Mouse (Mus musculus) MEL (cell line): Measurements from ENCODE around the gene Gm49361. TPM values are rescaled to one million over a fixed set of nuclear protein-coding genes. Genes with fewer than 3 reads are reported as not detected.

ENCODE experiments used
- DNase-seq: peaks from one replicate; pipeline ENCODE4 v3.0.0; 2011; ENCODE audit warnings: low read depth, low spot score
- H3K27ac ChIP-seq: 2 replicates; pipeline ENCODE4 v1.5.1; 2012; ENCODE audit warnings: low read depth, mild to moderate bottlenecking, control low read depth, low read length, moderate library complexity; ENCODE audit not compliant: control insufficient read depth
- H3K27me3 ChIP-seq, 2 experiments: fragments of 150-350 bp in 1 of 2; sonication (generic) in 1 of 2; 2 replicates each; pipeline ENCODE4 v1.6.1; 2012; ENCODE audit warnings: low read length in 2 of 2, mild to moderate bottlenecking in 2 of 2, improper control_type of control experiment in 1 of 2, moderate library complexity in 1 of 2; ENCODE audit not compliant: insufficient read depth in 2 of 2, control insufficient read depth in 1 of 2
- H3K36me3 ChIP-seq, 2 experiments: 2 replicates each; pipeline ENCODE4 v1.6.1; 2012 to 2014; ENCODE audit warnings: low read length in 2 of 2, improper control_type of control experiment in 1 of 2, inconsistent platforms in 1 of 2, mild to moderate bottlenecking in 1 of 2; ENCODE audit not compliant: insufficient read depth in 2 of 2, control insufficient read depth in 1 of 2
- H3K4me1 ChIP-seq, 2 experiments: fragments of 150-350 bp in 1 of 2; sonication (generic) in 1 of 2; 2 replicates each; pipeline ENCODE4 v1.6.1; 2012; ENCODE audit warnings: low read length in 2 of 2, improper control_type of control experiment in 1 of 2, mild to moderate bottlenecking in 1 of 2; ENCODE audit not compliant: insufficient read depth in 2 of 2, control insufficient read depth in 1 of 2
- H3K4me3 ChIP-seq, 2 experiments: fragments of 150-350 bp in 1 of 2; sonication (generic) in 1 of 2; 2 replicates each; pipeline ENCODE4 v1.5.1; 2012; ENCODE audit warnings: low read depth in 2 of 2, low read length in 2 of 2, mild to moderate bottlenecking in 2 of 2, moderate library complexity in 2 of 2, control low read depth in 1 of 2, improper control_type of control experiment in 1 of 2; ENCODE audit not compliant: control insufficient read depth in 1 of 2, insufficient read depth in 1 of 2
- H3K79me2 ChIP-seq: 2 replicates; pipeline ENCODE4 v1.6.1; 2012; ENCODE audit warnings: mild to moderate bottlenecking, low read length, moderate library complexity; ENCODE audit not compliant: control insufficient read depth, poor library complexity, insufficient read depth
- H3K9ac ChIP-seq: 2 replicates; pipeline ENCODE4 v1.6.1; 2012; ENCODE audit warnings: low read depth, mild to moderate bottlenecking, control low read depth, low read length, moderate library complexity; ENCODE audit not compliant: control insufficient read depth, poor library complexity, severe bottlenecking
- H3K9me3 ChIP-seq: fragments of 150-350 bp; sonication (generic); replicated peaks from 2 replicates; pipeline ENCODE4 v1.6.1; 2012; ENCODE audit warnings: mild to moderate bottlenecking, low read length, improper control_type of control experiment, moderate library complexity; ENCODE audit not compliant: insufficient read depth
- CHD1 ChIP-seq: IDR thresholded peaks from 2 replicates; pipeline ENCODE4 v1.6.1; 2012; ENCODE audit warnings: low read depth, mild to moderate bottlenecking, inconsistent platforms, low read length, improper control_type of control experiment
- CHD2 ChIP-seq: IDR thresholded peaks from 2 replicates; pipeline ENCODE4 v1.6.1; 2011; ENCODE audit warnings: low read length, improper control_type of control experiment
- CTCF ChIP-seq, 3 experiments: IDR thresholded peaks in 2 of 3; conservative IDR thresholded peaks in 1 of 3; 2 replicates each; pipeline ENCODE4 v1.5.1; 2011 to 2012; ENCODE audit warnings: low read length in 3 of 3, low read depth in 2 of 3, mild to moderate bottlenecking in 2 of 3, improper control_type of control experiment in 1 of 3, inconsistent platforms in 1 of 3, mixed read lengths in 1 of 3, moderate library complexity in 1 of 3; ENCODE audit not compliant: control insufficient read depth in 1 of 3, insufficient read depth in 1 of 3, poor library complexity in 1 of 3, severe bottlenecking in 1 of 3
- E2F4 ChIP-seq: IDR thresholded peaks from 2 replicates; pipeline ENCODE4 v1.6.1; 2011; ENCODE audit warnings: low read depth, low read length, improper control_type of control experiment, borderline replicate concordance
- ELF1 ChIP-seq: IDR thresholded peaks from 2 replicates; pipeline ENCODE4 v1.6.1; 2014; ENCODE audit warnings: low read depth, mild to moderate bottlenecking, inconsistent platforms, low read length, improper control_type of control experiment, moderate library complexity
- EP300 ChIP-seq, 2 experiments: IDR thresholded peaks; 2 replicates each; pipeline ENCODE4 v1.6.1; 2011; ENCODE audit warnings: improper control_type of control experiment in 2 of 2, low read length in 2 of 2, low read depth in 1 of 2, mild to moderate bottlenecking in 1 of 2
- ETS1 ChIP-seq: IDR thresholded peaks from 2 replicates; pipeline ENCODE4 v1.6.1; 2012; ENCODE audit warnings: low read depth, mild to moderate bottlenecking, inconsistent platforms, low read length, improper control_type of control experiment, moderate library complexity
- GATA1 ChIP-seq: IDR thresholded peaks from 2 replicates; pipeline ENCODE4 v1.6.1; 2011; ENCODE audit warnings: low read depth, low read length, improper control_type of control experiment
- HCFC1 ChIP-seq: IDR thresholded peaks from 2 replicates; pipeline ENCODE4 v1.6.1; 2012; ENCODE audit warnings: low read depth, mild to moderate bottlenecking, inconsistent platforms, low read length, improper control_type of control experiment, moderate library complexity
- JUND ChIP-seq: IDR thresholded peaks from 2 replicates; pipeline ENCODE4 v1.6.1; 2011; ENCODE audit warnings: low read depth, mild to moderate bottlenecking, improper control_type of control experiment, low read length
- KAT2A ChIP-seq: conservative IDR thresholded peaks from 2 replicates; pipeline ENCODE4 v1.6.1; 2012; ENCODE audit warnings: low read depth, low read length, improper control_type of control experiment, inconsistent platforms
- MAFK ChIP-seq: IDR thresholded peaks from 2 replicates; pipeline ENCODE4 v1.6.1; 2011; ENCODE audit warnings: low read depth, mild to moderate bottlenecking, low read length, improper control_type of control experiment, borderline replicate concordance
- MAX ChIP-seq: IDR thresholded peaks from 2 replicates; pipeline ENCODE4 v1.6.1; 2011; ENCODE audit warnings: low read length, improper control_type of control experiment
- MAZ ChIP-seq: IDR thresholded peaks from 2 replicates; pipeline ENCODE4 v1.6.1; 2012; ENCODE audit warnings: low read depth, mild to moderate bottlenecking, inconsistent platforms, low read length, improper control_type of control experiment
- MEF2A ChIP-seq: IDR thresholded peaks from 2 replicates; pipeline ENCODE4 v1.6.1; 2014; ENCODE audit warnings: low read depth, mild to moderate bottlenecking, inconsistent platforms, low read length, improper control_type of control experiment; ENCODE audit not compliant: poor library complexity, insufficient replicate concordance, severe bottlenecking; ENCODE audit errors: extremely low read depth
- MXI1 ChIP-seq: IDR thresholded peaks from 2 replicates; pipeline ENCODE4 v1.6.1; 2011; ENCODE audit warnings: mild to moderate bottlenecking, low read depth, low read length, improper control_type of control experiment
- MYB ChIP-seq: IDR thresholded peaks from 2 replicates; pipeline ENCODE4 v1.6.1; 2011; ENCODE audit warnings: mild to moderate bottlenecking, low read depth, low read length, improper control_type of control experiment
- NELFE ChIP-seq: IDR thresholded peaks from 2 replicates; pipeline ENCODE4 v1.6.1; 2011; ENCODE audit warnings: low read depth, low read length, improper control_type of control experiment
- NRF1 ChIP-seq: IDR thresholded peaks from 2 replicates; pipeline ENCODE4 v1.6.1; 2014; ENCODE audit warnings: low read depth, mild to moderate bottlenecking, inconsistent platforms, low read length, improper control_type of control experiment, moderate library complexity; ENCODE audit not compliant: poor library complexity, insufficient read depth, severe bottlenecking
- POLR2A ChIP-seq, 2 experiments: IDR thresholded peaks; 2 replicates each; pipeline ENCODE4 v1.6.1; 2011 to 2012; ENCODE audit warnings: low read length in 2 of 2, mild to moderate bottlenecking in 2 of 2, control low read depth in 1 of 2, improper control_type of control experiment in 1 of 2, low read depth in 1 of 2, moderate library complexity in 1 of 2; ENCODE audit not compliant: control insufficient read depth in 1 of 2, insufficient read depth in 1 of 2, poor library complexity in 1 of 2
- POLR2AphosphoS2 ChIP-seq: IDR thresholded peaks from 2 replicates; pipeline ENCODE4 v1.6.1; 2011; ENCODE audit warnings: low read length, improper control_type of control experiment
- POLR2AphosphoS5 ChIP-seq: IDR thresholded peaks from 2 replicates; pipeline ENCODE4 v1.6.1; 2012; ENCODE audit warnings: low read depth, borderline replicate concordance, mild to moderate bottlenecking, inconsistent platforms, low read length, moderate library complexity, mixed read lengths
- RAD21 ChIP-seq: IDR thresholded peaks from 2 replicates; pipeline ENCODE4 v1.6.1; 2011; ENCODE audit warnings: mild to moderate bottlenecking, low read depth, low read length, improper control_type of control experiment
- RCOR1 ChIP-seq: IDR thresholded peaks from 2 replicates; pipeline ENCODE4 v1.6.1; 2012; ENCODE audit warnings: low read depth, mild to moderate bottlenecking, inconsistent platforms, low read length, improper control_type of control experiment
- SIN3A ChIP-seq: IDR thresholded peaks from 2 replicates; pipeline ENCODE4 v1.6.1; 2012; ENCODE audit warnings: low read length, improper control_type of control experiment, inconsistent platforms
- SMC3 ChIP-seq: IDR thresholded peaks from 2 replicates; pipeline ENCODE4 v1.6.1; 2011; ENCODE audit warnings: low read depth, low read length, improper control_type of control experiment
- TAL1 ChIP-seq: IDR thresholded peaks from 2 replicates; pipeline ENCODE4 v1.6.1; 2012; ENCODE audit warnings: mild to moderate bottlenecking, inconsistent platforms, low read length, moderate library complexity, mixed read lengths
- TBP ChIP-seq: IDR thresholded peaks from 2 replicates; pipeline ENCODE4 v1.8.0; 2011; ENCODE audit warnings: low read depth, low read length, improper control_type of control experiment
- TCF12 ChIP-seq: IDR thresholded peaks from 2 replicates; pipeline ENCODE4 v1.6.1; 2014; ENCODE audit warnings: low read depth, mild to moderate bottlenecking, inconsistent platforms, low read length, improper control_type of control experiment, moderate library complexity
- UBTF ChIP-seq: IDR thresholded peaks from 2 replicates; pipeline ENCODE4 v1.6.1; 2012; ENCODE audit warnings: low read depth, mild to moderate bottlenecking, inconsistent platforms, low read length, improper control_type of control experiment, moderate library complexity, borderline replicate concordance; ENCODE audit not compliant: insufficient read depth
- USF1 ChIP-seq: IDR thresholded peaks from 2 replicates; pipeline ENCODE4 v1.6.1; 2014; ENCODE audit warnings: low read depth, mild to moderate bottlenecking, inconsistent platforms, low read length, improper control_type of control experiment, moderate library complexity
- USF2 ChIP-seq, 2 experiments: IDR thresholded peaks; 2 replicates each; pipeline ENCODE4 v1.6.1; 2011 to 2012; ENCODE audit warnings: improper control_type of control experiment in 2 of 2, low read length in 2 of 2, borderline replicate concordance in 1 of 2, inconsistent platforms in 1 of 2, low read depth in 1 of 2, mild to moderate bottlenecking in 1 of 2; ENCODE audit not compliant: insufficient read depth in 1 of 2
- ZC3H11A ChIP-seq: IDR thresholded peaks from 2 replicates; pipeline ENCODE4 v1.6.1; 2012; ENCODE audit warnings: low read depth, mild to moderate bottlenecking, inconsistent platforms, low read length, improper control_type of control experiment
- ZKSCAN1 ChIP-seq: IDR thresholded peaks from 2 replicates; pipeline ENCODE4 v1.6.1; 2012; ENCODE audit warnings: low read depth, mild to moderate bottlenecking, inconsistent platforms, low read length, improper control_type of control experiment, moderate library complexity
- ZMIZ1 ChIP-seq: IDR thresholded peaks from 2 replicates; pipeline ENCODE4 v1.6.1; 2012; ENCODE audit warnings: low read depth, mild to moderate bottlenecking, inconsistent platforms, low read length, improper control_type of control experiment, moderate library complexity
- polyA plus RNA-seq, 2 experiments: library from polyadenylated mRNA; stranded (reverse) in 1 of 2; unstranded in 1 of 2; fragments of >175 nt in 1 of 2; fragments of >200 nt in 1 of 2; gene quantifications; 2 replicates each; pipeline versions ENCODE4 v1.2.1 to v1.2.4; 2012; ENCODE audit warnings: low replicate concordance in 2 of 2, low read depth in 1 of 2; ENCODE audit not compliant: insufficient read length in 2 of 2, insufficient read depth in 1 of 2, missing spikeins in 1 of 2
- total RNA-seq: library from RNA; depleted of rRNA; stranded (reverse); fragments of 300-350 nt; gene quantifications from 2 replicates; pipeline ENCODE4 v1.2.3, GENCODE M21; 2012

The Gm49361 gene
- total and polyA plus RNA-seq, 3 experiments = not detected

DNA sequence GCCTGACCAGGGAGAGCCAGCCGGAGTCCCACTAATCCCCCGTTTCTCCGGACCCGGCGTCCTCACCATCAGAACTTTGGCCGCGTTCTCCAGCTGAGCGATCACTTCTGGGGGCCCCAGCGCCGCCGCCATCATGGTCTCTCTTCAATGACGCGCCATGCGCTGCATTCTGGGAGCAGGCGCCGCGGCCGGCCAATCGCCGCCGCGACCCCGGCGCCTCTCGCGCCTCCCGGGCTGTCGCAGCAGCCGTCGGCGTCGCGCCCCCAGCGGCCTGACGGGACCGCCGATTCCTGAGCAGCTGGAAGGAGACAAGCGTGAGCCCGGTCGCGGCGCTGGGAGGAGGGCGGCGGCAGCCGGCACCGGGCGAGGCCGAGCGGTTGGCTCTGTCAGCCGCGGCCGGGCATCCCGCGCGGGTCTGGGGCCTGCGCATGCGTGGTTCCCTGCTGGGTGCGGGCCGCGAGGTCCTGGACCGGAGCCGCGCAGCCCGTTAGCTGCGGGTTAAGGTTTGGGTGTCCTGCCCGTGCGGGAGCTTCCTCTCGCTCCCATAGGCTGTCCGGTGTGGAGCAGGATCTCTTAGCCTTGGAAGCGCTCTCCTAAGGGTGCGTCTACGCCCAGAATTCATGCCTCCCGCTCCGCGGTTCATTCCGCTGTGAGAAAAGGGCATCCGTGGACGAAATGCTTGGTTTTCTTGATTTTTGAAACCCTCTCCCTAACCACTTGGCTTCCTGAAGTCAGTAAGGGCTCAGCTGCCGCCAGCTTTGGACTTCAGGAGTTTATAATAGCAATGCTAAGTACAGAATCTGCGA is 80.9 kb downstream of the Gm49361 start, which contains the start of gene Xpo4:
Gene Xpo4 (minus strand): TSS at position 609 of the 806 bp plus-strand sequence.
- Histone ChIP-seq H3K4me1 (peaks cover 4 to 6% of the 10 kb centered on the region in 2 experiments), H3K27me3 (no peaks in the 10 kb centered on the region), H3K36me3 (peaks cover 2 to 22% of the 10 kb centered on the region in 2 experiments; a peak in 2 of 4 replicates), H3K9me3 (no peaks in the 10 kb centered on the region), H3K79me2 (peaks cover 48% of the 10 kb centered on the region), H3K9ac (peak within 1 kb of the TSS; percentile 89), H3K4me3 (peak within 1 kb of the TSS; percentile 88 to 97), H3K27ac (peak within 1 kb of the TSS; percentile 53)
- DNase-seq = peak; percentile 85
- TF ChIP-seq SIN3A (peak; percentile 75), ZC3H11A (no peak), NRF1 (peak; percentile 81), MYB (no peak), JUND (no peak), POLR2AphosphoS5 (no peak), CHD2 (no peak), MEF2A (no peak), USF2 (IDR thresholded peaks at IDR 0.05; ENCODE audit: borderline replicate concordance in 1 of 2, insufficient read depth in 1 of 2, low read depth in 1 of 2, low read length in 2 of 2) (no peak), ELF1 (no peak), POLR2A (IDR thresholded peaks at IDR 0.05; ENCODE audit: control insufficient read depth in 1 of 2, insufficient read depth in 1 of 2, low read depth in 1 of 2, low read length in 2 of 2, poor library complexity in 1 of 2) (peak; percentile 83 to 86; a peak in 3 of 4 replicates), NELFE (peak; percentile 81), CHD1 (no peak), USF1 (no peak), MAFK (no peak), RCOR1 (no peak), TAL1 (no peak), RAD21 (no peak), TBP (peak; percentile 53), EP300 (IDR thresholded peaks at IDR 0.05; ENCODE audit: low read depth in 1 of 2, low read length in 2 of 2) (0 out of 4 replicates have a peak, but pooled peaks of 1 of the 2 experiments have one; percentile 20), GATA1 (no peak), MXI1 (peak; percentile 60), TCF12 (peak; percentile 38; the same call in 1 of the 2 replicates), ETS1 (0 out of 2 replicates have a peak, but pooled peaks have one; percentile 5), SMC3 (no peak), KAT2A (peak; percentile 60; the same call in 1 of the 2 replicates), POLR2AphosphoS2 (peak; percentile 82), MAX (peak; percentile 26), ZKSCAN1 (no peak), ZMIZ1 (no peak), MAZ (no peak), HCFC1 (peak; percentile 87), E2F4 (no peak), CTCF (IDR thresholded peaks at IDR 0.05 in 2 of 3, conservative IDR thresholded peaks at IDR 0.05 in 1 of 3; ENCODE audit: control insufficient read depth in 1 of 3, insufficient read depth in 1 of 3, low read depth in 2 of 3, low read length in 3 of 3, poor library complexity in 1 of 3, severe bottlenecking in 1 of 3) (peak in 2 of 3 experiments; percentile 7 to 21; a peak in 2 of 6 replicates), UBTF (peak; percentile 43; the same call in 1 of the 2 replicates)
